In the genomic region with DNA sequence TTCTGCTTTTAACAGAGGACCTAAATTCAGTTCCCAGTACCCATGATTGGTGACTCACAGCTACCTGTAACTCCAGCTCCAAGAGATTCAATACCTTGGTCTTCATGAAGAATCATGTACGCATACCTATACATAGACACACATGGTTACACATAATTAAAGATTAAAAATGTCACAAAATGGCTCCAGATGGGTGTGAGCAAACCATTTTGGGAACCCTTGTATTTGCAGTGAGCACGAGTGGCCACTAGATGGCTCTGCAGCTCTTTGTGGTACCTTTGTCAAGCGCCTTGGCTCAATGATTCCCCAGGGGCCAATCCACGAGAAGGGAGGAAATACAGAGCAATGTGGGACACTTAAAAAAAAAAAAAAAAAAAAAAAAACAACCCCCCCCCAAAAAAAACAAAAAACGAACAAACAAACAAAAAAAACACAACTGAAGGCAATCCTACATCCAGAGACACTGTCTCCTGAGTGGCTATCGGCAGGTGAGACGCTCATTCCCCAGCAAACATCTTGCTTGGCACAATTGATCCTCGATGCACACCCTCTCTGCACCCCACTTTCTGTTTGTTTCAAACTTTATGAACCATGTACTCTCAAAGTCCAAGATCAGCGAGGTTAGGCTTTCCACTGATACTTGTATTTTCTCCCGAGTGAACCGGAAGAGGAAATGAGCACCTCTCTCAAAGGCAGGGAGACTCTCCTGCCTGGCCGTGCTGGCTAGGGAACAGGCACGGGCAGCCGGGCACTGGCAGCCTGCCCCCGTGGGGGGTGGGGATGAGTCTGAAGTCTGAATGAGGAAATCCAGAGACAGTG, we compare ENCODE assay signal across 1 mouse cellular context.
TF ChIP-seq lines count a peak whose summit lies in the region.

No protein-coding gene starts in this region.

TF ChIP-seq in CH12.LX, 34 proteins besides CTCF, POLR2A, EP300 and RAD21 (continued from another document):
- TF ChIP-seq BHLHE40 (IDR thresholded peaks at IDR 0.05; ENCODE audit: low read depth, low read length): peak; percentile 86
- TF ChIP-seq NRF1 (IDR thresholded peaks at IDR 0.05; ENCODE audit: low read depth, low read length): peak; percentile 51
- no peak for TF ChIP-seq ETS1 (conservative IDR thresholded peaks at IDR 0.05; ENCODE audit: low read depth, low read length)
- TF ChIP-seq ZNF384 (IDR thresholded peaks at IDR 0.05; ENCODE audit: low read depth, low read length): peak; percentile 97
- no peak for TF ChIP-seq MXI1 (IDR thresholded peaks at IDR 0.05; ENCODE audit: low read depth, low read length)
- TF ChIP-seq PAX5 (IDR thresholded peaks at IDR 0.05; ENCODE audit: low read length): no peak
- TF ChIP-seq IRF4 (IDR thresholded peaks at IDR 0.05; ENCODE audit: low read depth, low read length): peak; percentile 54
- peak; percentile 94 for TF ChIP-seq SMC3 (IDR thresholded peaks at IDR 0.05; ENCODE audit: low read depth, low read length)
- 0 out of 2 replicates have a peak, but pooled peaks have one; percentile 26 for TF ChIP-seq KAT2A (IDR thresholded peaks at IDR 0.05; ENCODE audit: insufficient replicate concordance, low read length)
- TF ChIP-seq UBTF (IDR thresholded peaks at IDR 0.05; ENCODE audit: low read depth, low read length): 0 out of 2 replicates have a peak, but pooled peaks have one; percentile 49
- TF ChIP-seq GABPA (IDR thresholded peaks at IDR 0.05; ENCODE audit: insufficient replicate concordance, low read depth, low read length): no peak
- no peak for TF ChIP-seq JUN (IDR thresholded peaks at IDR 0.05; ENCODE audit: insufficient read depth, low read depth, low read length)
- TF ChIP-seq POLR2AphosphoS2 (IDR thresholded peaks at IDR 0.05; ENCODE audit: low read depth, low read length): peak; percentile 50; the same call in 1 of the 2 replicates
- peak; percentile 79 for TF ChIP-seq CHD2 (IDR thresholded peaks at IDR 0.05; ENCODE audit: low read length)
- TF ChIP-seq MAFK (IDR thresholded peaks at IDR 0.05; ENCODE audit: insufficient replicate concordance, low read length): no peak
- no peak for TF ChIP-seq E2F4 (IDR thresholded peaks at IDR 0.05; ENCODE audit: insufficient replicate concordance, low read depth, low read length)
- no peak for TF ChIP-seq JUND (conservative IDR thresholded peaks at IDR 0.05; ENCODE audit: low read depth, low read length)
- TF ChIP-seq ELF1 (IDR thresholded peaks at IDR 0.05; ENCODE audit: low read depth, low read length): peak; percentile 76
- peak; percentile 73 for TF ChIP-seq TCF12 (IDR thresholded peaks at IDR 0.05; ENCODE audit: low read depth, low read length)
TF ChIP-seq in CH12.LX: peak in this region for 20.
